Mouse (Mus musculus) intestine, embryonic 16.5 days (tissue): Measurements from ENCODE around the gene Col13a1. TPM values are rescaled to one million over a fixed set of nuclear protein-coding genes. Genes with fewer than 3 reads are reported as not detected.

Experiments used
- ATAC-seq: fragments of 200-750 bp; cut with Nextera tagmentation; 2 replicates; pipeline ENCODE4 v1.8.0; 2017; ENCODE audit warnings: moderate TSS enrichment, moderate library complexity
- H3K27ac ChIP-seq: fragments of 300-500 bp; sonication (generic); 2 replicates; pipeline ENCODE4 v1.5.1; 2014; ENCODE audit warnings: mild to moderate bottlenecking, low read length
- H3K27me3 ChIP-seq: fragments of 300-500 bp; sonication (generic); replicated peaks from 2 replicates; pipeline ENCODE4 v1.6.1; 2014; ENCODE audit warnings: low read length, control low read depth, mixed read lengths; ENCODE audit not compliant: control insufficient read depth, insufficient read depth
- H3K36me3 ChIP-seq: fragments of 300-500 bp; sonication (generic); 2 replicates; pipeline ENCODE4 v1.6.1; 2014; ENCODE audit warnings: low read length, control low read depth; ENCODE audit not compliant: control insufficient read depth, insufficient read depth
- H3K4me1 ChIP-seq: fragments of 300-500 bp; sonication (generic); 2 replicates; pipeline ENCODE4 v1.6.1; 2014; ENCODE audit warnings: low read length, control low read depth, mixed read lengths; ENCODE audit not compliant: control insufficient read depth, insufficient read depth
- H3K4me2 ChIP-seq: fragments of 300-500 bp; sonication (generic); 2 replicates; pipeline ENCODE4 v1.6.1; 2014; ENCODE audit warnings: low read depth, low read length, control low read depth
- H3K4me3 ChIP-seq: fragments of 300-500 bp; sonication (generic); 2 replicates; pipeline ENCODE4 v1.5.1; 2014; ENCODE audit warnings: mild to moderate bottlenecking, low read length
- H3K9ac ChIP-seq: fragments of 300-500 bp; sonication (generic); 2 replicates; pipeline ENCODE4 v1.6.1; 2014; ENCODE audit warnings: low read depth, low read length
- H3K9me3 ChIP-seq: fragments of 300-500 bp; sonication (generic); 2 replicates; pipeline ENCODE4 v1.6.1; 2016; ENCODE audit warnings: low read length, control low read depth; ENCODE audit not compliant: control insufficient read depth
- WGBS: fragments of 180-500 bp; shearing (Covaris S2); extraction: QIAGEN DNeasy Blood & Tissue Kit; methylation state at CpG from one replicate; pipeline ENCODE4 v1.1.7; 2014; 5-methylcytosine and 5-hydroxymethylcytosine counted together
- polyA plus RNA-seq: library from polyadenylated mRNA; unstranded; fragments of >200 nt; fragmentation: Nextera tagmentation; extraction: Ambion mirVana; gene quantifications from 2 replicates; pipeline ENCODE4 v1.2.1, GENCODE M21; 2015

Col13a1 gene
- polyA plus RNA-seq, 1 experiment from 2014 or later: 4.5 TPM

GRCm38 (mm10) chr10:61811987-61812386 lies 166.9 kb downstream of the Col13a1 start:
- H3K36me3 ChIP-seq: no peaks in the 10 kb centered on the region
- 63% methylated on average over 5 of the region's 5 CpGs for WGBS
- no peak for ATAC-seq

GRCm38 (mm10) chr10:61798133-61798576 lies 180.8 kb downstream of the Col13a1 start:
- H3K27me3 ChIP-seq: no peaks in the 10 kb centered on the region
- H3K27ac ChIP-seq: no peak overlapping the region
- H3K9ac ChIP-seq: no peak overlapping the region
- H3K4me3 ChIP-seq: no peak overlapping the region
- H3K9me3 ChIP-seq: 0 out of 2 replicates have a peak, but pooled peaks cover 4% of the 10 kb centered on the region
- H3K4me2 ChIP-seq: no peak overlapping the region
- 40% methylated on average over 15 of the region's 15 CpGs for WGBS
- peaks cover 4% of the 10 kb centered on the region; the same call in 1 of the 2 replicates for H3K4me1 ChIP-seq
- H3K36me3 ChIP-seq: no peaks in the 10 kb centered on the region
- no peak for ATAC-seq

More at GRCm38 (mm10) chr10:61811987-61812386, 166.9 kb downstream of the Col13a1 start:
- Histone ChIP-seq H3K4me3 (no peak overlapping the region), H3K27ac (no peak overlapping the region), H3K9ac (no peak overlapping the region), H3K4me2 (no peak overlapping the region), H3K27me3 (no peaks in the 10 kb centered on the region), H3K9me3 (no peaks in the 10 kb centered on the region), H3K4me1 (no peaks in the 10 kb centered on the region)

GRCm38 (mm10) chr10:61795458-61795857 lies 183.4 kb downstream of the Col13a1 start:
- no peak for ATAC-seq
- 24% methylated on average over 8 of the region's 8 CpGs for WGBS
- Histone ChIP-seq H3K27me3 (no peaks in the 10 kb centered on the region), H3K9ac (no peak overlapping the region), H3K36me3 (no peaks in the 10 kb centered on the region), H3K9me3 (0 out of 2 replicates have a peak, but pooled peaks cover 1% of the 10 kb centered on the region), H3K4me1 (peaks cover 4% of the 10 kb centered on the region; the same call in 1 of the 2 replicates), H3K4me3 (no peak overlapping the region), H3K4me2 (no peak overlapping the region), H3K27ac (no peak overlapping the region)

- Histone ChIP-seq H3K9ac (no peak overlapping the region), H3K27ac (no peak overlapping the region), H3K4me3 (no peak overlapping the region), H3K27me3 (no peaks in the 10 kb centered on the region), H3K9me3 (no peaks in the 10 kb centered on the region), H3K4me1 (peaks cover 4% of the 10 kb centered on the region; the same call in 1 of the 2 replicates), H3K36me3 (no peaks in the 10 kb centered on the region), H3K4me2 (no peak overlapping the region)
- ATAC-seq: no peak
- 47% methylated on average over 10 of the region's 10 CpGs for WGBS
Observed at GRCm38 (mm10) chr10:61794971-61795370, 183.9 kb downstream of the Col13a1 start.

- Histone ChIP-seq H3K9me3 (no peaks in the 10 kb centered on the region), H3K4me3 (no peak overlapping the region), H3K4me1 (peaks cover 4% of the 10 kb centered on the region; the same call in 1 of the 2 replicates), H3K27ac (no peak overlapping the region), H3K4me2 (no peak overlapping the region), H3K9ac (no peak overlapping the region), H3K27me3 (no peaks in the 10 kb centered on the region), H3K36me3 (no peaks in the 10 kb centered on the region)
- WGBS: 56% methylated on average over 8 of the region's 8 CpGs
- ATAC-seq: no peak
Observed at GRCm38 (mm10) chr10:61793015-61793414, 185.9 kb downstream of the Col13a1 start.

GRCm38 (mm10) chr10:61788499-61788898 lies 190.4 kb downstream of the Col13a1 start:
- no peak for ATAC-seq
- no peak overlapping the region for H3K4me2 ChIP-seq
- H3K9ac ChIP-seq: no peak overlapping the region
- no peak overlapping the region for H3K27ac ChIP-seq
- H3K36me3 ChIP-seq: no peaks in the 10 kb centered on the region
- no peak overlapping the region for H3K4me3 ChIP-seq
- no peaks in the 10 kb centered on the region for H3K27me3 ChIP-seq
- H3K9me3 ChIP-seq: no peaks in the 10 kb centered on the region
- WGBS: 95% methylated on average over 5 of the region's 5 CpGs
- no peaks in the 10 kb centered on the region for H3K4me1 ChIP-seq

Other genes starting within 250 kb of the Col13a1 start
- 66.9 and 76.8 TPM in 2 replicates for gene H2afy2, start 195.0 kb downstream of the Col13a1 start, polyA plus RNA-seq
- 6.1 and 6.3 TPM in 2 replicates for gene Neurog3, start 154.0 kb upstream of the Col13a1 start, polyA plus RNA-seq
- 42.4 and 43.1 TPM in 2 replicates for gene Fam241b, start 164.8 kb upstream of the Col13a1 start, polyA plus RNA-seq